Mouse (Mus musculus) myocyte (in vitro differentiated cells): ENCODE data around the gene Ccnd3. TPM values are rescaled to one million over a fixed set of nuclear protein-coding genes. Genes with fewer than 3 reads are reported as not detected.

Experiments
- H3K27me3 ChIP-seq: one replicate; pipeline ENCODE4 v1.6.1; 2011; ENCODE audit not compliant: control insufficient read depth, insufficient read depth, insufficient read length
- H3K36me3 ChIP-seq: one replicate; pipeline ENCODE4 v1.6.1; 2011; ENCODE audit not compliant: control insufficient read depth, insufficient read depth
- H3K4me2 ChIP-seq: one replicate; pipeline ENCODE4 v1.6.1; 2011; ENCODE audit warnings: low read depth, control low read depth
- H3K4me3 ChIP-seq: one replicate; pipeline ENCODE4 v1.5.1; 2011; ENCODE audit warnings: mild to moderate bottlenecking, control low read depth, moderate library complexity
- H3K79me2 ChIP-seq: one replicate; pipeline ENCODE4 v1.6.1; 2011; ENCODE audit not compliant: control insufficient read depth, insufficient read depth
- H3ac ChIP-seq: one replicate; pipeline ENCODE4 v1.6.1; 2011; ENCODE audit not compliant: control insufficient read depth, insufficient read length
- CEBPB ChIP-seq: IDR thresholded peaks from 2 replicates; pipeline ENCODE4 v1.6.1; 2011; ENCODE audit warnings: mild to moderate bottlenecking, moderate library complexity; ENCODE audit not compliant: poor library complexity, insufficient read depth, severe bottlenecking
- E2F4 ChIP-seq: IDR thresholded peaks from one replicate; pipeline ENCODE4 v1.6.1; 2011; ENCODE audit warnings: mild to moderate bottlenecking, control low read depth, moderate library complexity; ENCODE audit not compliant: insufficient read depth
- MAX ChIP-seq: IDR thresholded peaks from one replicate; pipeline ENCODE4 v1.6.1; 2011; ENCODE audit warnings: low read depth, mild to moderate bottlenecking, control low read depth
- MYOD1 ChIP-seq, 3 experiments: IDR thresholded peaks; one replicate each; pipeline ENCODE4 v1.6.1; 2011; ENCODE audit warnings: control low read depth in 2 of 3, low read depth in 2 of 3, mild to moderate bottlenecking in 2 of 3, moderate library complexity in 1 of 3; ENCODE audit not compliant: insufficient read length in 2 of 3, control insufficient read depth in 1 of 3
- MYOG ChIP-seq, 3 experiments: IDR thresholded peaks; one replicate each; pipeline ENCODE4 v1.6.1; 2011; ENCODE audit warnings: control low read depth in 2 of 3, low read depth in 2 of 3, mild to moderate bottlenecking in 2 of 3; ENCODE audit not compliant: insufficient read length in 2 of 3, control insufficient read depth in 1 of 3, insufficient read depth in 1 of 3
- POLR2A ChIP-seq: IDR thresholded peaks from one replicate; pipeline ENCODE4 v1.6.1; 2011; ENCODE audit warnings: low read depth, mild to moderate bottlenecking, control low read depth, moderate library complexity; ENCODE audit not compliant: insufficient read length
- POLR2AphosphoS2 ChIP-seq: IDR thresholded peaks from one replicate; pipeline ENCODE4 v1.6.1; 2011; ENCODE audit warnings: low read depth, control low read depth; ENCODE audit not compliant: insufficient read length
- REST ChIP-seq: IDR thresholded peaks from one replicate; pipeline ENCODE4 v1.6.1; 2011; ENCODE audit warnings: mild to moderate bottlenecking, control low read depth, moderate library complexity; ENCODE audit not compliant: insufficient read depth, insufficient read length
- SRF ChIP-seq: IDR thresholded peaks from one replicate; pipeline ENCODE4 v1.6.1; 2011; ENCODE audit warnings: low read depth; ENCODE audit not compliant: control insufficient read depth, insufficient read length
- TCF12 ChIP-seq: IDR thresholded peaks from one replicate; pipeline ENCODE4 v1.6.1; 2011; ENCODE audit warnings: mild to moderate bottlenecking, control low read depth; ENCODE audit not compliant: poor library complexity, insufficient read depth, severe bottlenecking
- TCF3 ChIP-seq: IDR thresholded peaks from one replicate; pipeline ENCODE4 v1.6.1; 2011; ENCODE audit warnings: low read depth, control low read depth; ENCODE audit not compliant: insufficient read length
- USF1 ChIP-seq: IDR thresholded peaks from one replicate; pipeline ENCODE4 v1.6.1; 2011; ENCODE audit warnings: low read depth, mild to moderate bottlenecking, control low read depth, moderate library complexity
- polyA plus RNA-seq: library from polyadenylated mRNA; unstranded; fragments of >200 nt; fragmentation: generic; extraction: Trizol; gene quantifications from one replicate; pipeline ENCODE4 v1.2.1, GENCODE M21; 2012; ENCODE audit warnings: missing spikeins

Gene Ccnd3
- polyA plus RNA-seq, 1 experiment: 858 TPM

DNA sequence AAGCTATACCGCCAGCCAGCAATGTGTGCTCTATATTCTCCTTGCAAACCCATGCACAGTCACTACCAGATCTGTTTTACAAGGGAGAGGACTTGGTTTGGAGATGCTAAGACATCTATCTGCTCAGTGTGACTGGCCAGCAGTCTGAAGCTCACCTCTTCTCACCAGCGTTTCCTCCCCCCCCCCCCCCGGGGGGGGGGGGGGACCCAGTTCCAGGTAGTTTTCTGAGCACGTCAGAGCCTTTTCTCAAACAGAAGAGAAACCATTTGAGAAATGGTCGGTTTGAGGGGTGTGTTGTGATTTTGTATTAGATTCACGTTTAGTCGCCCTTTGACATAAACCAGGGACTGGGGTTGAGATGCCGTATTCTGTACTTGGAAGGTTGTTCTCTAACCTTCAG is 19.2 kb downstream of the Ccnd3 start:
- Histone ChIP-seq H3K27me3 (no peaks in the 10 kb centered on the region), H3K36me3 (no peaks in the 10 kb centered on the region), H3K4me2 (peak overlapping the region; percentile 46), H3ac (no peak overlapping the region), H3K4me3 (no peak overlapping the region), H3K79me2 (no peaks in the 10 kb centered on the region)
- TF ChIP-seq MYOG (IDR thresholded peaks at IDR 0.05; ENCODE audit: control insufficient read depth in 1 of 3, insufficient read depth in 1 of 3, insufficient read length in 2 of 3, low read depth in 2 of 3) (no peak), SRF (no peak), CEBPB (no peak), POLR2A (no peak), POLR2AphosphoS2 (no peak), MAX (no peak), TCF12 (no peak), USF1 (no peak), MYOD1 (IDR thresholded peaks at IDR 0.05; ENCODE audit: control insufficient read depth in 1 of 3, insufficient read length in 2 of 3, low read depth in 2 of 3) (no peak), REST (no peak), TCF3 (no peak), E2F4 (no peak)

DNA sequence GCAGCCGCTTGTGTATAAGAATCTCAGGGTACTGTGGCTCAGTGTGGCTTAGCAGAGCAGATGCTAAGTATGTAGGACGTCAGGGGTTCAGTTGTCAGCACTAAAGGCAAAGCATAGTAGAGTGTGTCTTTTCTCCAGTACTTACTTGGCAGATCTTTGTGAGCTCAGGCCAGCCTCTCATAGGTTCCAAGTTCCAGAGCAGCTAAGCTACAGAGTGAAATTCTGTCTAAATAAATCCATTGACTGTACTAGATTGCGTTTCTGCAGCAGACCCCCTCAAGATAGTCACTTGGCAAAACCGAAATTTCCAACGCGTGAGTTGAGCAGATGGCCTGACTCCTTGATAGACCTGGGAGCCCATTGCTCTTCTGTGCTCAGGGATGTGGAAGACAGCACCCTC is 20.1 kb downstream of the Ccnd3 start:
- Histone ChIP-seq H3K4me2 (no peak overlapping the region), H3K79me2 (no peaks in the 10 kb centered on the region), H3K4me3 (no peak overlapping the region), H3K36me3 (no peaks in the 10 kb centered on the region), H3ac (no peak overlapping the region), H3K27me3 (no peaks in the 10 kb centered on the region)
- no peak for TF ChIP-seq MAX
- no peak for TF ChIP-seq POLR2AphosphoS2
- TF ChIP-seq SRF: no peak
- no peak for TF ChIP-seq E2F4
- no peak for TF ChIP-seq POLR2A
- TF ChIP-seq MYOG (IDR thresholded peaks at IDR 0.05; ENCODE audit: control insufficient read depth in 1 of 3, insufficient read depth in 1 of 3, insufficient read length in 2 of 3, low read depth in 2 of 3): no peak

DNA sequence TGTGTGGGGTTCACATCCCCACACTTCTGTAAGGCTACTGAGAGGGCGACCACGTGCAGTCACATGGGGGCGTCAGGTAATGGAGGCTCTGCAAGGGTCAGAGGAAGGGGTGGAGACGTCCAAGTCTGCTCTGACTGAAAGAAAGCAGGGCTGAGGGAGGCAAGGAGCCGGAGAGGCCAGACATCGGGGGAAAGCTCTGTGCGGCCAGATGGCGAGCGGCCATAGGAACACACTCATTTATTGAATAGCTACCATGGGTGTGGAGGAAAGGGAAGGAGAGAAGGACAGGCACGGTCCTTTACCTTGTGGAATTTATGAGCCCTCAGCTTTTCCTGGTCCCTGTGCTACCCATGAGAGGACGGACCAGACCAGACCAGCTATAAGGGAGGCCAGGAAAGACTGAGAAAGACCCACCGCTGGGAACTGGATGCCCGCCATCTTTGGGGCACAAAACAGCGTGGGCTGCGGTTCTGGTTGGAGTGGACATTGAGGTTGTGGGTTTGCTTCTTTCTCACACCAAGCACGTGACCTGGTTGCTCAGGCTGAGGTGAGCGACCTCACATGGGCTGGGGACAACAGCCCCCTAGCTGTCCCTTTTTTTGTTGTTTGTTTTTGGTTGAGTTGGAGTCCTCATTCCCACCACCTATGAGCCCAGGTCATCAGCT is 22.1 kb downstream of the Ccnd3 start:
- TF ChIP-seq POLR2A: no peak
- no peak for TF ChIP-seq POLR2AphosphoS2
- no peak for TF ChIP-seq MYOD1 (IDR thresholded peaks at IDR 0.05; ENCODE audit: control insufficient read depth in 1 of 3, insufficient read length in 2 of 3, low read depth in 2 of 3)
- no peak for TF ChIP-seq SRF
- no peak for TF ChIP-seq MAX
- TF ChIP-seq USF1: no peak
- no peak overlapping the region for H3K4me3 ChIP-seq
- no peaks in the 10 kb centered on the region for H3K79me2 ChIP-seq
- H3K36me3 ChIP-seq: no peaks in the 10 kb centered on the region
- H3K27me3 ChIP-seq: no peaks in the 10 kb centered on the region
- H3K4me2 ChIP-seq: no peak overlapping the region
- no peak overlapping the region for H3ac ChIP-seq

DNA sequence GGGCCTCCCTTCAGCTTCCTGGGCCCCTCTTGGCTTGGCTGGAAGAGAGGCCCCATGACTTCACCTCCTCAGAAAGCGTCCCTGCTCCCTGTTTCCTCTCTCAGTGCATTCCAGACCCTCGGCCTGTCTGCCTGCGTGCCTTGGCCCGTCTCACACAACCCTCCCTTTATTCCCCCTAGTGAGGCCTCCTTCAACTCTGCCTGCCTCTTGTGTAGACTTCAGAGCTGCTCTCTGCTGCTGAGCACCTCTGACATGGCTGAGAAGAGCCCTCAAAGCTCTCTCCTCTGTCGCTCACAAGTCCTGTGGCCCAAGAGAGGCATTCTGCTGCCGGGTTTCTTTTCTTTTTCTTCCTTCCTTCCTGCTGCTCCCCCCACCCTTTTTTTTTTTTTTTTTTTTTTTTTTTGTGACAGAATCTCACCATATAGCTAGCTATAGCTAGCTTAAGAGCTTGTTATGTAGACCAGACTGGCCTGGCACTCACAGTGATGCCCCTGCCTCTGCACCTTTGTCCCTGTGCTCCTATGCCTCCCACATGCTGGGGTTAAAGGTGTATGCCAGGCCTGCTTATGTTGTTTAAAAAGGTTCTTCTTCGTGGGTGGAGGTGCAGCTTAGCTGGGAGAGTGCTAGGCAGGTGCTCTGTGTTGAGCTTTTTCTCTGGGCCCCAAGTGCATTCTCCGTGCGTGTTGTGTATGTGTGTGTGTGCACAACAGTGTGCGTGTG is 22.9 kb downstream of the Ccnd3 start:
- Histone ChIP-seq H3K4me2 (no peak overlapping the region), H3ac (no peak overlapping the region), H3K79me2 (no peaks in the 10 kb centered on the region), H3K4me3 (no peak overlapping the region), H3K27me3 (no peaks in the 10 kb centered on the region), H3K36me3 (no peaks in the 10 kb centered on the region)
- no peak for TF ChIP-seq MYOD1 (IDR thresholded peaks at IDR 0.05; ENCODE audit: control insufficient read depth in 1 of 3, insufficient read length in 2 of 3, low read depth in 2 of 3)
- no peak for TF ChIP-seq USF1
- TF ChIP-seq REST: no peak
- no peak for TF ChIP-seq TCF3
- TF ChIP-seq POLR2A: no peak
- TF ChIP-seq E2F4: no peak
- no peak for TF ChIP-seq MYOG (IDR thresholded peaks at IDR 0.05; ENCODE audit: control insufficient read depth in 1 of 3, insufficient read depth in 1 of 3, insufficient read length in 2 of 3, low read depth in 2 of 3)
- no peak for TF ChIP-seq SRF
- TF ChIP-seq CEBPB: no peak
- TF ChIP-seq TCF12: no peak
- TF ChIP-seq POLR2AphosphoS2: no peak
- no peak for TF ChIP-seq MAX

DNA sequence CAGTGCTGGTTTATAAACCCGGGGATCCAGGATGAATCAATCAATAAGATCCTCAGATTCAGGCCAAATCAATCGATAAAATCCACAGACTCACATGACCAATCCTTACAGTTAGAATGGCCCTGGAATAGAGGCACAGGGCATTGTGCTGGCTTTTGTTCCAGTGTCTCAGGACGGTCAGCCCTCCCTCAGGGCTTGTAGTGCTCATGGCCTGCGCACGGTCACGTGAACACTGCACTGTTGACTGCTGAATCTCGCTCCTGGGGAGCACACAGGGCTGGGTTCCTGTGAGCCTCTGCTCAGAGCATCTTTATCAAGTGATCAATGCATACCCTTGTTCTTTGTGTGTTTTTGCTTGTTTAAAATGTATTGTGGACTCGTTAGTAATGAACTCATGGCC is 24.1 kb downstream of the Ccnd3 start:
- H3K36me3 ChIP-seq: no peaks in the 10 kb centered on the region
- H3K4me3 ChIP-seq: no peak overlapping the region
- no peak overlapping the region for H3ac ChIP-seq
- no peaks in the 10 kb centered on the region for H3K27me3 ChIP-seq
- no peaks in the 10 kb centered on the region for H3K79me2 ChIP-seq
- TF ChIP-seq MAX (no peak), E2F4 (no peak), TCF3 (no peak), POLR2AphosphoS2 (no peak), SRF (no peak), USF1 (no peak), REST (no peak), MYOG (IDR thresholded peaks at IDR 0.05; ENCODE audit: control insufficient read depth in 1 of 3, insufficient read depth in 1 of 3, insufficient read length in 2 of 3, low read depth in 2 of 3) (no peak)
- no peak overlapping the region for H3K4me2 ChIP-seq
